Mouse (Mus musculus): ENCODE results near the gene Inhbe.
A peak's percentile ranks its signal among the peaks of the same experiment; 100 is the strongest.

The Inhbe gene

DNA sequence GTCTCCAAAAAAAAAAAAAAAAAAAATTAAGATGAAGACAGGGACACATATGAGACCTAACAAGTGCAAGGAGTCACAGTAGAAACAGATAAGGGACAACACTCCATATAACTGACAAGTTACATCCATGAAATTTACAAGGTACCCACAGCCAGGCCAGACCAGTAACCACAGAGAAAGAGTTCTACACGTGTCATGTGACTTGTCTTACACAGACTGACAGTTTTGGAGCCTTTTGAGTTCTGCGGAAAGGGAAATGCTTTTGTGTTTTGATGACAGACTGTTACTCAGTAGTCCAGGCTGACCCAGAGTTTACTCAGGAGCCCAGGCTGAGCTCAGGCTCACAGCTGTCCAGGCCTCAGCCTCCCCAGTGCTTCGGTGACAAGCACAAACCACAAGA lies 11.2 kb downstream of the Inhbe start:
- DNase-seq: no peak

DNA sequence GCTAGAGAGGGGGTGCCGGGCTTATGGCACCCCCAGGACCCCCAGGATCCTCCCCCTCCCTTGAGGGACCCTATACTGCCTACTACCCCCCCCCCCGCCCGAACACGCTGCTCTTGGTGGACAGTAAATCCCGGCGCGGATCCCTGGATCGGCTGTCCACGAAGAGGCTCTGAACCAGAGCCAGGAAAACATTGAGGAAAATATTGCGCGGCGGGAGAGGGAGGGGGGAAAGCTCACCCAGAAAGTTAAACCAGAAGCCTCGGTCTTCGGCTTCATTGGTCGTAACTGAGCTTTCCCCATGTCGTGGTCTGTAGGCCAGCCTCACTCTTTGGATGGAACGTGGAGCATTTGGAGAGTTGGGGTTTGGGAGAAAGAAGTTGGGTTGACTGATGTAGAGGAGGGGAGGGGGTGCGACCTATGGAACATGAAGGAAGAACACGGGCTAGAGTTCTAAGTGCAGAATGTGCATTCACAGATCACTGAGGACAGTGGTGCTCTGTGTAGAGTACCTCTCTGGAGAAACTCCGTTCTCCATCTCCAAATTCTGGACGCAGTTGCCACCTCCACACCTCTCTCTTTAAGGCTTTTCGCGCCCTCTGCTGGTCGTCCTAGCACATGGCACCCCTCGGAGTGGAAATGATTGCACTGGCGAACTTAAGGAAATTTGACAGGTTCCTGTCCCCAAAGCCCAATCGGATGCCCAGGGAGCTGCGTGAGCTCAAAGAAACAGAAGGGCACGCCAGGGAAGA lies 12.1 kb downstream of the Inhbe start, which contains the start of gene Gli1:
Gene Gli1, minus strand, starts transcription at position 84 of the 749 bp plus-strand sequence.
- peak; percentile 77 to 89 for DNase-seq

DNA sequence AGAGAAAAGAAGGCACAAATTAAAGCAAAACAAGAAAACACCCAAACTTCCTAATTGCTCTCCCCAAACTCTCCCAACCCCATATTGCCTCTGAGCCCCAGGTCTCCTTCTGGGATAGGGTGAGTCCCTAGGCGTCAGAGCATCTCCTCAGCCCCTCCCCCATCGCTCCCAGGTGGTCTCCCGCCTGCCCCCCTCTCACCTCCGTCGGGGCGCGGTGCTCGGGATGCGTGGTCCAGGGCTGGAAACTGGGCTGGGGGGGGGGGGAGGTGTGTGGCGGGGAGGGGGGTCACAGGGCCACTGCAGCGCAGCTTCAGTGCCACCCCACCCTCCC lies 12.9 kb downstream of the Inhbe start:
- DNase-seq: no peak

DNA sequence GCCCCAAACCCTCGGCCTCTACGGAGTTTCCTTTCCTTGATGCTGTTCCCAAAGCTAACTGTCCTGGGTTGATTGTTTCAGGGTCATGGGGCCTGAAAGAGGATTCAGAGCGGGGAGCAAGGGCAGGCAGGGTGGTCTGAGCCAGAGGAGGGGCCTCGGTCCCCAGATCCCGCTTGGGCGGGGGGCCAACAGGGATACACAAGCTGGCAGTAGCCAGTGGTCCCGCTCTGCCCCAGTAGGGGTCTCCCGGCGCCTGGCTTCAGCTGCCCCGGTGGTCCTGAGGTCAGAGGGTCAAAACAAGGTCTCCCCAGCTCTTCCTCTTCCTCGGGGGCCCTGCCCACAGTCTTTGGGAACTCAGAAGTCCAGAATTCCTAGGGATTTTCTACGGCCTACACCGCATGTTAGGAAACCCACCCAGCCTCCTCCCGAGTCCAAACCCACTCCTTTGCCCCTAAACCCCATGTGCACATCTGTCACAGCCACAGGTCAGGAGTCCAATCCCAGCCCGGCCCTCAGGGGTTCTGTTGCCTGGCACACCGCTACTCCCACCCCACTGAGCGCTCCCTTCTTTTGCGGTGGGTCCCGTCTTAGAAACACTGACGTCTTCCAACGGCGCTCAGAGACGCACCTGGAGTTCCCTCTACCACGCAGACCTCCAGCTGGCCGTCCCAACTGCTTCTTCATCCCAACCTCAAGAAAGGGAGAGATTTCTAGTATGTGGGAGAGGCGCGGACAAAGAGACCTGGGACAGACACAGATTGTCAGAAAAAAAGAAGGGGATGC lies 13.4 kb downstream of the Inhbe start:
- DNase-seq: no peak

DNA sequence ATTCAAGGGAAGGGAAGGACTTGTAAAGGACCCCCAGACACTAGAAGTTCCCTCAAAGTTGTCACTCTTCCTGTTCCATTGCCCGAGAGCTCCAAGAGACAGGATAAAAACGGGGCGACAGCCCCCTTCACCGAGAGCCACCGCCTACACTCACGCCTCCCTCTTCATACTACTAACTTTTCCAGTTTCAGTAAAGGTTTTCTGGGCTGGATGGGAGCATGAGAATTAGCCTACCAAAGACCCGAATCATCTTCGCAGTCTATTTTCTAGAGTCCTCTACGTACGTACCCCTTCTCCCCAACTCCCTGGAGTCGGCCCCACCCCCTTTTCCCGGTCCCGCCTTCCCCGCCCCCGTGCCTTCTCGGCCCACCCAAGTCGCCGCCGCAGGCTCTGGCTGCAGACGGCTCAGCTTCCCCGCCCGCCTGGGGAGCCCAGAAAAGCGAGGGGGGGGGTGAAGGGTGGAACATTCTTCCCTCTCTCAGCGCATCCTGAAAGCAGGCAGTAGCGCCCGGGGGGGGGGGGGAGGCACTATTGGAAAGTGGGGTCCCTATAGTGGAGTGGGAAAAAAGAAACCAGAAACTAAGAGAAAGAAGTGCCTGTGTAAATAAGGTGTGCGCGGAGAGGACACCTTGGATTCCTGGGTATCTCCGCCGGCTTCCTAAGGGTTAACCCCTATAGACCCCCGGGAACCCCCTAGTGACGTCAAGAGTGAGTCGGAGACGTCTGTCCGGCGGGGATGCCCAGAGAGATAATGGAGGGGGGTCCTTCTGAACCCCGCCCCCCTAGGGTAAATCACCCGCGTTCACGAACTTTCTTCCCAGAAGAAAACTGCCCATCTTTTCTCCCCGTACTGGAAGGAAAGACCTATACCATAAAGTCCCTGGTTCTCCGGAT lies 14.3 kb downstream of the Inhbe start:
- peak; percentile 37 to 69 for DNase-seq

DNA sequence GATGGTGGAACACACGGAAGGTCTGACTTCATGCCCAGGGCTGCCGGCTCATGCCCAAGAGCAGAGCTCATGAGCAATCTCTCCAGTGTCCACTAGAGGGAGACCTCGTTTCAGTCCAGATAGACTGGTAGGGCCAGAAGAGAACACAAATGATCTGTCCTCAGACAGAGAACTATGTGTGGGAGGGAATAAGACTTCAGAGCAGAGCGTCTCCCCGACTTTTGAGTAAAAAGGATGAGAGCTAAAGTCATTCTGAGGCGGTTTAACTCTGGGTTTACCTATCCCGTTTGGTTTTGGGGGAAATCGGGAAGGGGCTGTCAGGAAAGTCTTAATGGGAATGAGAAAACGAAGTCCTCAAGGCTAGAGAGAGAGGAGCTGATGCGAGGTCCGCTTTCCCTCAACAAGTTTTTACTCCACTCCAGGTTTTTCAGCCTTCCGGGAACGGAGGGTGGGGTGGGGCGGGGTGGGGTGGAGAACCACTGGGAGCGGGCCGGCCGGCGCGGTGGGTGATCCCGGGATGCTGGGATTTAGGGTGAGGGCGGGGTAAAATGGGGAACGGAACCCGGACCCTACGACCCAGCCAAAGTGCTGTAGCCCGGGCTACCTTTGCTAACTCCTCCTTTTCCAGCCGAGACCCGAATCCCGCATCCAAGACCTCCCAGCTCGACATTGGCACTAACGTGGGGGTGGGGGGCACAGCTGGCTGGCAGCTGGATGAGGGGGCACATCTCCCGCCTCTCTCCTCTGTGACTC lies 15.1 kb downstream of the Inhbe start:
- peak; percentile 91 for DNase-seq

DNA sequence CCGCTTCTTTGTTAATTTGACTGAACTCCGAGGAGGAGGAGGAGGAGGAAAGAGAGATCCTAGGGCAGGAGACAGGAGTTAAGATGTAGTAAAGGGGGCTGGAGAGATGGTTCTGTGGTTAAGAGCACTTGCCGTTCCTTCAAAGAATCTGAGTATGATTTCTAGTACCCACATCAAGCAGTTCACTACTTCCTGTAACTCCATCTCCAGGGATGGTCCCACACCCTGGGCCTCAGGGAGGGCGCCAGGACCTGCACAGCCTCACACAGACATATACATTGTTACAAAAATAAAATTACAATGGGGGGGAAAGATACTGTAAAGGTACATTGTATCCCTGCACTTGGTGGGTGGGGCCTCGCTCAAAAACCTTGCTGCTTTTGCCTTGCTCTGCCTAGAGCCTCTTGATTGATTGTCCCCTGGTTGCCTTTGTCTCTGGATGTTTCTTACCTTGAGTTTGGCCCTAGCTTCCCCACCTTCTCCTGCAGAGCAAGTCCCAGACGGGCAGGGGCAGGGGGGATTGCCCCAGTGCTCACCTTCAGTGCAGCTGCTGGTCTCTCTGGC lies 16.6 kb downstream of the Inhbe start:
- DNase-seq: no peak

DNA sequence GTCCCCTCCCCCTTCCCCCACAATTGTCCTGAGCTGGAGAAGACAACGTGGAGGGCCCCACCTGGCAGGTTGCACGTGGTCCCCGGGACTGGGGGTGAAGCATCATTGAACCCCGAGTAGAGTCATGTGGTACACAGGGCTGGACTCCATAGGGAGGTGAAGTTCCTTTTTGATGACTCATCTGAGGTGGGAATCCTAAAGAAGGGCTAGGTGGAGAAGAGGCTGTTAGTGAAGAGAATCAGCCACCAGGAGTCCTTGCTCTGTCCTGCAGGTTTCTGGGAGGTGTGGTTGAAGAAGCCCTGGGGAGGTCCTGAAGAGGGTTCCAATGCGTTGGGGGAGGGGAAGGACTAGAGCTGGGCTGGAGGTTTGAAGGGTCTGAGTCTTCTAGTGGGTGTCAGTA lies 17.3 kb downstream of the Inhbe start:
- no peak for DNase-seq

DNA sequence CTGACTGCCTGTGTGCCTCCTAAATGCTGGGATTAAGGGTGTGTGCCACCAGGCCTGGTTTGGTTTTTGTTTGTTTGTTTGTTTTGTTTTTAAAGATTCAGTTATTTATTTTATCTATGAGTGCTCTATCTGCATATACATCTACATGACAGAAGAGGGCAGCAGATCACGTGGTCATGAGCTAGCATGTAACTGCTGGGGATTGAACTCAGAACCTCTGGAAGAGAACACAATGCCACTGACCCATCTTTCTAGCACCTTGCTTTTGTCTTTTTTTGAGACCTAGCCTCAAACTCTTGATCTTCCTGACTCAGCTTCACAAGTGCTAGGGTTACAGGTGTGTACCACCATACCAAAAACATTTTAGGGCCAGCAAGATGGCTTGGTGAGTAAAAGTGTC lies 18.9 kb downstream of the Inhbe start:
- DNase-seq: no peak

DNA sequence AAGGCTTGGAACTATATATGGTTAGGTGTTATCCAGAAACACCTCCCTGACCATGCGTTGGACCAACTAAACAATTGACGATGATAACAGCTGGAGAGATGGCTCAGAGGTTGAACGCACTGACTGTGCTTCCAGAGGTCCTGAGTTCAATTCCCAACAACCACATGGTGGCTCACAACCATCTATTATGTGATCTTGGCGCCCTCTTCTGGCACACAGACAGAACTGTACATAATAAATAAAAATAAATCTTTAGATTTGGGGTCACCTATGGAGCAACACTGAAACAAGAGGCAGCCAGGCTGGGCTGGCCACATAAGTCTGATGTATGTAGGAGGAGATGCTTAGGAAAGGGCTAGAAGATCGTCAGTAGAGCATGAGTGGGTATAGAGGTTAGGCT lies 21.1 kb downstream of the Inhbe start:
- DNase-seq: no peak

DNA sequence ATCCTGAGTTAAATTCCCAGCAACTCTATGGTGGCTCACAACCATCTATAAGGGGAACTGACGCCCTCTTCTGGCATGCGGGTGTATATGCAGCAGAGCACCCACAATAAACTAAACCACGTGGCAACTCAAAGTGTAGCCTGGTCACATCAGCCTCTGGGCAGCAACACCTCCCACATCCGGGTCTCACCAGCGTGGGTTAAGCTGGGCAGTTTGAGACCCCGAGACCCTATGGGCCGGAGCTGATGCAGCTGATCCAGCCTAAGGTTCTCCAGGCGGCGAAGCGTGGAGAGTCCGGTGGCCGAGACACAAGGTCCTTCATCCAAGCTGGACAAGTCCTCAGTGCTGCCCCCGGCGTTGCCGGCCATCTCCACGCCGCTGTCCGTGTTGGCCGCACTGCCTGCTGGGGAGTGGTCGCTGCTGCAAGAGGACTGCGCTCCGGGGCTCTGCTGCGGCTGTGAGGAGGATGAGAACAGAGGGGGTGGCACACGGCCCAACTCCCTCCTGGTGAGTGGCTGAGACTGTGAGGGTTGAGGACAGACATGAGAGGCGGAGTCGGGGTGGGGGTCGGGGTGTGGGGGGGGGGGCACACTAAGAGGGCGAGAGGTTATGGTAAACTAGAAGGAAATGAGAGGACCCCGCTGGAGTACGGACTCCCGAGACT lies 21.9 kb downstream of the Inhbe start:
- DNase-seq: no peak

DNA sequence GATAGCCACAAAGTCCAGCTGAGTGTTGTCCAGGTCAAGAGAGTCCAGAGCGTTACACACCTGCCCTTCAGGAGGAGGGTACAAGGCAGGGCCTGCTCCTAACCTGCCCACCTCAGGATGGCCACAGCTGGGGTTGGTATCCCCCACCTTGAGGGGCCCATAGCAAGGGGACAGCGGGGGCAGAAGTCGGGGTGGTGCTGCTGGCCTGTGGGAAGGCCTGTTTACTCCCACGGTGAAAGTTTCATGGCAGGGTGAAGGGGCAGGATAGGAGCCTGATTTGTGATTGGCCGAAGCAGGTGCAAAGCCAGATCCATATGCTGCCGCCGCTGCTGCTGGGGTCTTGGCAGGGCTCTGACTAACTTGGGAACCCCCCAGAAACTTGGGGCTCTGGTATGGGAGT lies 24.0 kb downstream of the Inhbe start:
- no peak for DNase-seq

DNA sequence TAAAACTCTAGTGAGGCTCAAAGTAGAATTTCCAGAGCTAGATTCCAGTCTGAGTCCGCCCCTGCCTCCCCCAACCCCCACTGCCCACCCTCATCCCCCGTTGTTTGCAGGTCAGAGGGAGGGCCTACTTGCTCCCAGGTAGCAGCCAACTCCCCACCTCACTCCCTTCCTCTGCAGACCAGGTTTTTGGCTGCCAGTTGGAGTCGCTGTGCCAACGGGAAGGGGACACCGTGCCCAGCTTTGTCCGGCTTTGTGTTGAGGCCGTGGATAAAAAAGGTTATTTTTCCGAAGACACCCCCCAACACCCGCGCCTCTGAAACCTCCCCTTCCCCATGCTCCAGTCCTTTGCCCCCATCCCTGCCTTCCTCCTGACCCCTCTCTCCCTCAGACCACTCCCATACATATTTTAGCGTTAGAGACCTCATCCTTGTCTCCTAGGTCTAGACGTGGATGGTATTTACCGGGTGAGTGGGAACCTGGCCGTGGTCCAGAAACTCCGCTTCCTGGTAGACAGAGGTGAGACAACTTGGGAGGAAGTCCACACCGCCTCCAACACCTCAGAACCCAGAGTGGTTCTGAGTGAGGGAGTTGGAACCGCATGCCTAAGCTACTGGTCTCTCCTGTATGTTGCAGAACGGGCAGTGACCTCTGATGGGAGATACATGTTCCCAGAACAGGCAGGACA lies 26.6 kb downstream of the Inhbe start:
- no peak for DNase-seq

DNA sequence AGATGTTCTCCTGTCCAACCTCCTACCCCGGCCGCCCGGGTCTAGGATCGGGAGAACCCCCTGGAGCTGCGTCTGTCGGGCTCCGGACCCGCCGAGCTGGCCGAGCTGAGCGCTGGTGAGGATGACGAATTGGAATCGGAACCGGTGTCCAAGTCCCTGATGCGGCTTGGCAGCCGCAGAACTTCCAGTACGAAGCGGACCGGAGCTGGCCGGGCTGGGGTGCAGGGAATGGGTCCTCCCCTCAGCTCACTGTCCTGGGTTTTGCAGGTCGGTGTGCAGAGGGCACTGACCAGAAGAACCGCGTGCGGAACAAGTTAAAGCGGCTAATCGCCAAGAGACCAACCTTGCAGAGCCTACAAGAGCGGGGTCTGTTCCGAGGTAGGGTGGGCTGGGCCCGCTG lies 27.4 kb downstream of the Inhbe start:
- peak in 1 of 2 experiments; percentile 58 for DNase-seq

DNA sequence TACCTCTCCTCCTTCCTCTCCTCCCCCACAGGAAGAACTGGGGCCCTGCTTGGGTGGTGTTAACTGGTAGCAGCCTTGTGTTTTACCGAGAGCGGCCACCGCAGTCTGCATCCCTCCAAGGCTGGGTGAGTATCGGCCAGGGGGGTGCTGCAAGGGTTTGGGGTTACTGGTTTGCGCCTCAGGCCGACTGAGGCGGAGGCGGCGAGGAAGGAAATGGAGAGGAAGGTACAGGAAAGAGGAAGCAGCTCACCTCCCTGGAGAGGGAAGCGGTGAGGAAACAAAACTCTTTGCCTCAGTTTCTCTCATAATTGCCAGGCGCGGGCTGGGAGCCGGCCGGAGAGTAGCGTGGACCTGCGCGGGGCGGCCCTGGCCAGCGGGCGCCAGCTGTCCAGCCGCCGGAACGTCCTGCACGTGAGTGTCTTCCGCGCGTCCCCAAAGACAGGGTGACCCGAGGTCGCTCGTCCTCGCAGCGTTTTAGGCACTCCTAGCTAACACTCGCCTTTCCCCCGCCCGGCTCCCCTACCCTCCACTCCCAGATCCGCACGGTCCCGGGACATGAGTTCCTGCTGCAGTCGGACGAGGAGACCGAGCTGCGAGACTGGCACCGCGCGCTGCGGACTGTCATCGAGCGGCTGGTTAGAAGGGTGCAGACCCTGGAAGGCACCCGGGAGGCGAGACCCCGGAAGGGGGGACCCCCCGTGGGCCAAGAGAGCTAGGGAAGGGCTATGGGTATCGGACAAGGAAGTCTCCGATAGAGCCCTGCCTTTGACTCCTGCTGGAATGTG lies 28.0 kb downstream of the Inhbe start:
- peak in 1 of 2 experiments; percentile 57 for DNase-seq

DNA sequence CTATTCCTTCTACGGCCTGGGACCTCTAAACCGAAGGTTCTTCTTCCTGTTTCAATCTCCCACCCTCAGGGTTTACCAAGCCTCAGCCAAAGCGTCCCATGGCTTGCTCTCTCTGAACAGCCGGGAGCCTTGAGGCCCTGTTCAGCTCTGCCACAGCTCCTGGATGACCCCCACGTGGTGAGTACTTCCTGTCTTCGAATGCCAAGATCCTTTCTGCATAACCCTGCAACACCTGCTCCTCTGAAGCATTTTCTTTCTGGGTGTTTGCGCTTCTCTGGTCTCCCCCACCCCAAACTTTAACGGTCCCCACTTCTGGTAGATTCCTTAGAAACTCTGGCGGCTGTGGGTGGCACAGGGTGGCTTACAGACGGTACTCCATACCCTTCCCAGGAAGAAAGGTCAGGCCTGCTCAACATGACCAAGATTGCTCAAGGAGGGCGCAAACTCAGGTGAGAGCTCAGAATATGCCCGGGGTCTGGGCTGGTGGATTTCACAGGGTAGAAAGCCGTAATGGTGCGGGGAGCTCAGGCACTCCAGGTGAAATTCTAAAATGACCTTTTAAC lies 28.7 kb downstream of the Inhbe start:
- no peak for DNase-seq

DNA sequence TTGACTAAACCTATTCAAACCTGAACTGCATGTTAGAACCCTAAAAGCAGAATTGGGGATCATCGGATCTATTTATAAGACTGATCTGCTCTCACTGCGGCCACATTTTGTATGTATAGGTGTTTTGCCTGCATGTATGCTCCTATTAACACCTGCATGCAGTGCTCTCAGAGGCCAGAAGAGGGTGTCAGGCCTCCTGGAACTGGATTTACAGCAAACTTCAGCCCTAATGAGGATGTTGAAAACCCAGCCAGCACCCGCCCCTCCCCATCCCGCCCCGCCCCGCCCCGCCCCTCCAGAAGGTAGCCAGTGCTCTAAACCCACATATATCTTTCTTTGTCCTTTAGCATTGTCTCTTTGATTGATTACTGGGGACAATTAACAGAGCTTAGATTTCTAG lies 29.7 kb downstream of the Inhbe start:
- DNase-seq: peak; percentile 58 to 76

DNA sequence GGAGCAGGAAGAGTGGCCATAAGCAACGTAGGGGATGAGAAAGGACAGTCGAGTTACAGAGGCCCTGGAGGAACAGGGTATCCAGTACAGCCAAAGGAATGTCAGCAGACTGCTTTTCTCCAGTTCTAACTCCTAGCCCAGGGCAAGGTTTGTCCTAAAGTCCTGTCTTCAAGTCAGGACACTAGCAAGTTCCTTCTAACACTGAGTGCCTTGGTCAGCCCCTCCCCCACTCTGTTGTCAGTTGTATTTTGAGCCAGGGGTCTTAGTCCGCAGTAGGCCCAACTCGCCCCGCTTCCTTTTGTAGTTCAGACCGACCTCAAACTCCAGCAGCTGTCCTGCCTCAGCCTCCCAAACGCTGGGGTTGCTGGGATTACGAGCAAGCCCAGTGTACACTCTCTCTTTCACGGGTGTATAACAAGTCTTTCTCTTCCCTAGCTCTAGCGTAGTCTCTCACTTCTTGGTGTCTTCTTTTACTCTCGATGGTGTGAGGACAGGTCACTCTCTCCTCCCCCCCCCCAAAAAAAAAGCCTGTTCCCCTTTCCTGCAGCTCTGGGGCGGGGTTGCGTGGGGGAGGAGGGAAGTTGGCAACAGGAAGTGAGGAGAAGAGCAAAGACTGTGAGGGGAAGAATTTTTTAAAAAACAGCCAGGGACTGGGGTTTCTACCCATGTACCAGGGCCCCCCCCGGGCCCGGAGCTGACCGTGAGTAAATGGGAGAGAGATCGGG lies 30.9 kb downstream of the Inhbe start:
- DNase-seq: peak in 1 of 2 experiments; percentile 32

DNA sequence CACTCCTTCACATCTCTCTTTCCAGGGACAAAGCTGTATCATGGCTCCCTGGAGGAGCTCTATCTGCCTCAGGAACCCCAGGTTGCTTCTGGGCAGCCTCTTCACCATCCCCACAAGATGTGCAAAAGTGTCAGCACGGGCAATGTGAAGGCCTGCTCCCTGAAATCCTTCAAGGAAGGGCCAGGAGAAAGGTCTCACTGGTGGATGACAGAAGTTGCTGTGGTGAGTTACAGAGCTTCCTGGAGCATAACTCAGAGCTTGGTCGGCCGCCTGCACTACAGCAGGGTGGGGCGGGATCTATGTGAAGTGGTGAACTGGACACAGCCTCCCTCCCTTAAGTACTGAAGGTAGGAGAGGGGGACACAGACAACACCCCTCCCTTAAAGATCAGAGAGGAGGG lies 31.5 kb downstream of the Inhbe start:
- DNase-seq: no peak

Data from kidney, postnatal 36 days (tissue).